Mouse (Mus musculus) hindbrain, embryonic 14.5 days (tissue): ENCODE measurements around the gene Stpg1. TPM values are rescaled to one million over a fixed set of nuclear protein-coding genes. Genes with fewer than 3 reads are reported as not detected.

ENCODE experiments used
- ATAC-seq: fragments of 200-750 bp; cut with Nextera tagmentation; 2 replicates; pipeline ENCODE4 v1.8.0; 2017; ENCODE audit warnings: moderate number of reproducible peaks, mild to moderate bottlenecking, moderate TSS enrichment, moderate library complexity; ENCODE audit not compliant: low FRiP score
- DNase-seq: peaks from one replicate; pipeline ENCODE4 v3.0.0-alpha.2; 2015; ENCODE audit warnings: low spot score
- H3K27ac ChIP-seq: fragments of 300-500 bp; sonication (generic); 2 replicates; pipeline ENCODE4 v1.5.1; 2014; ENCODE audit warnings: mild to moderate bottlenecking, moderate library complexity
- H3K27me3 ChIP-seq: fragments of 300-500 bp; sonication (generic); 2 replicates; pipeline ENCODE4 v1.6.1; 2014; ENCODE audit warnings: mild to moderate bottlenecking, low read length, mixed read lengths; ENCODE audit not compliant: control insufficient read depth, insufficient read depth
- H3K36me3 ChIP-seq: fragments of 300-500 bp; sonication (generic); replicated peaks from 2 replicates; pipeline ENCODE4 v1.6.1; 2014; ENCODE audit not compliant: control insufficient read depth, insufficient read depth
- H3K4me1 ChIP-seq: fragments of 300-500 bp; sonication (generic); replicated peaks from 2 replicates; pipeline ENCODE4 v1.6.1; 2014; ENCODE audit warnings: antibody characterized with exemption, low read length, mixed read lengths; ENCODE audit not compliant: control insufficient read depth, insufficient read depth
- H3K4me2 ChIP-seq: fragments of 300-500 bp; sonication (generic); replicated peaks from 2 replicates; pipeline ENCODE4 v1.6.1; 2014; ENCODE audit warnings: mild to moderate bottlenecking, moderate library complexity
- H3K4me3 ChIP-seq: fragments of 300-500 bp; sonication (generic); replicated peaks from 2 replicates; pipeline ENCODE4 v1.5.1; 2014; ENCODE audit warnings: mild to moderate bottlenecking, low read length
- H3K9ac ChIP-seq: fragments of 300-500 bp; sonication (generic); 2 replicates; pipeline ENCODE4 v1.6.1; 2014
- H3K9me3 ChIP-seq: fragments of 300-500 bp; sonication (generic); 2 replicates; pipeline ENCODE4 v1.6.1; 2016; ENCODE audit warnings: low read length; ENCODE audit not compliant: control insufficient read depth
- WGBS: fragments of 180-500 bp; shearing (Covaris S2); extraction: QIAGEN DNeasy Blood & Tissue Kit; methylation state at CpG from one replicate; pipeline ENCODE4 v1.1.7; 2014; 5-methylcytosine and 5-hydroxymethylcytosine counted together
- polyA plus RNA-seq: library from polyadenylated mRNA; unstranded; fragments of >200 nt; fragmentation: Nextera tagmentation; extraction: Ambion mirVana; gene quantifications from 2 replicates; pipeline ENCODE4 v1.2.1, GENCODE M21; 2014

The Stpg1 gene
- 0.20 and 0.29 TPM in 2 replicates for polyA plus RNA-seq

DNA sequence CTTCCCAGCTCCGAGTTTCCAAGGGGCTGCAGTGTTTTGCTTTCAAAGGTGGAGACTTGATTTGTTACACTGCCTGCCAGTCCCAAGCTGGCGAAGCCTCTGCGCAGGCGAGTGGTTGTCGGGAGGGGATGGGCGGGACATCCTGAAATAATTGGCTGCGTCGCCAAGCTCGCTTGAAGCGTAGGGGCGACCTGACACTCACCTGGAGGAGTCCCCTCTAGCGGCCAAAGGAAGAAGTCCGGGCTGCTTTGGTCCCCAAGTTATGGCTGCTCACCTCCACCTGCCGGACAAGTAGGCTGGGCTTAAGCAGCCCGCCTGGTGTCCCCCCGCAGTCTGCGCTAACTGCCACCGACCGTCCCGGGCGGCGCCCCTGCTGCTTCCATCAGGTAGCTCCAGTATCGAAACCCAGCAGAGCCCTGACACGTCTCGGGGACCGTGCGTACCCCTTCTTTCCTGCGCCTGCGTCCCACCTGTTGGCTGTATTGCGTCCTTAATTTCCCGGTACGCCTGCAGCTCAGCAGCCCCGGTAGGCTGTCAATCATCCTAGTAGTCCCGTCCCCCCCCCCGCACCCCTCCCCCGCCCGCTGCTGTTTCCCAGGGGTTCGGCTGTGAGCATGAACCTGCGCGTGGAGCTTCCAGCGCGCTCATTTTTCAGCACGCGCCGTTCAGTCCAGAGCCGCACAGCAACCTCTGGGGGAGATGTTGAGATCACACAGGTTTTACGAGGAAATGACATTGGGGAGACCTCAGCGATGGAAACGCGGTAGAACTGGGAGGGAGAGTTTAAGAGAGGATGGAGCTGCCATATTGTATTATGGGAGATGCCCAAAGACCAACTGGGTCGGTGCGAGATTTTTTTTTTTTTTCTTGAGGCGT, at the start of gene Stpg1, which contains the start of gene Nipal3:
TSS of gene Stpg1 (plus strand) at position 270 of the 876 bp plus-strand sequence.
TSS of gene Nipal3 (minus strand) at position 518 of the 876 bp plus-strand sequence.
- under 1% methylated on average over 53 of the region's 53 CpGs for WGBS
- Histone ChIP-seq H3K9me3 (no peaks in the 10 kb centered on the region), H3K4me2 (peak within 1 kb of the TSS; percentile 67), H3K27ac (peak within 1 kb of the TSS; percentile 60), H3K9ac (peak within 1 kb of the TSS; percentile 60), H3K27me3 (peaks cover 5% of the 10 kb centered on the region; the same call in 1 of the 2 replicates), H3K4me1 (peaks cover 16% of the 10 kb centered on the region), H3K36me3 (peaks cover 9% of the 10 kb centered on the region; the same call in 1 of the 2 replicates), H3K4me3 (peak within 1 kb of the TSS; percentile 51)
- peak; percentile 97 for ATAC-seq
- DNase-seq, result peak; percentile 90

DNA sequence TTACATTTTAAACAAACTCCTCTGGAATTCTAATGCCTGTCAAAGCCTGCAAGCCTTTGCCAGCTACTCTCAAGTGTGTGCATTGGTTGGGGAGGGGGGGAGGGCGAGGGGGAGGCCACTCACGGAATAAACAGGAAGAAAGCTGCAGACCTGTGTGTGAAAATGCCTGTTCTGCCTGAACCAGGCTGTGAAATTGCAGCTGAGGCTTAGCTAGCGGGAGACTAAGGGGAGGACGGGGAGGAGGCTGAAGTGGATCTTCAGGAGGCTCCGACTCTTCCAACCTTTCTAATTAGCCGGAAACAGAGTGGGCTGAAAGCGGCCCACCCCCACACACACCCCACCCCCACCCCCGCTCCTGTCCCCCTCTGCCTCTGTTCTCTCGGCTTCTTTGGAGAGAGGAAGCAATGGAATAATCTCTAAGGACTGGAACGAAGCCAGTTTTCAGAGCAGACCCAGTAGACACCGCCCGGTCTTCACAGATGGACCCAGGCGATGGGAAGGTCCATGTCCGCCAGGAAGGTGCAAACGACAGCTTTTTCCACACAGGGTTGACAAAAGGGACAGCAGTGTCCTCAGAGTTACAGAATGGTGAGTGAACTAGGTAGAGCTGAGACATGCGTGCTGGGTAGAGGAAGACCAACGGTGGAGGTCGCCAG, 43.1 kb upstream of the Stpg1 start:
- Histone ChIP-seq H3K27ac (no peak overlapping the region), H3K4me1 (no peaks in the 10 kb centered on the region), H3K9ac (no peak overlapping the region), H3K9me3 (no peaks in the 10 kb centered on the region), H3K4me3 (no peak overlapping the region), H3K27me3 (no peaks in the 10 kb centered on the region), H3K36me3 (no peaks in the 10 kb centered on the region), H3K4me2 (peak overlapping the region; percentile 12; the same call in 1 of the 2 replicates)
- ATAC-seq (no peak), DNase-seq (no peak)
- WGBS, result 51% methylated on average over 18 of the region's 18 CpGs

DNA sequence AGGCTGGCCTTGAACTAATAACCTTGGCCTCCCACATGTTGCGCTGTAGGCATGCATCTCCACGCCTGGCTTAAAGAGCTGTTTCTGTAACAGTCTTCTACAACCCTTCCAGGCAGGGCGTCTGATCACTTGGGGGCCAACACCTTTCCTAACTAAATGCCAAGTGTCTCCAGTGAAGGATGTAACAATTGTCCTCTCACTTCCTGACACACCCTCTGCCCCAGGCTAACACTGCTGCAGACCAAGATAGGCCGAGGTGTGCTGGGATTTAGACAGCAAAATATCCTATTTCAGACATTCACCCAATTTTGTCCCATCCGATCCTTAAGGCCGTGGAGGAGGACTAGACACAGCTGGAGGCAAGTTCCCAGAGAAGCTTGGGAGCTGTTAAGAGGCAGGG, 41.4 kb upstream of the Stpg1 start:
- DNase-seq (no peak), ATAC-seq (no peak)
- 74% methylated on average over 6 of the region's 6 CpGs for WGBS

DNA sequence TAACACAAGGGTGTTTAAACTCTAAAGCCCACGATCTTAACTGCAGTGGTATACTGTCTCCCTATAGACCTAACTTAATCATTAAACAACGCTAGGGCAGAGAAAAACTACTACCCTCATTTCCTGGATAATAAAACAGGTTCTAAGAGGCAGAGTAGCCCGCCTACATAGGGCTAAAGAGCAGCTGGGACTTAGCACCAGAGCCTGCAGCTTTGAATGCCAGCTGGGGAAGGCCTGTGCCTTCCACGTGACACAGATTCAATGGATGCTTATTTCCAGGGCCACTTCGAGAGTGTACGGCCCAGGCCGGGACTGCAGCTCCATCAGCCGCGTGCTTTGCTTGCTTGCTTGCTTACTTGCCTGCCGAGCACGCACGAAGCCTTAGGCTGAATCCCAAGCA, 41.0 kb upstream of the Stpg1 start:
- H3K4me3 ChIP-seq, result no peak overlapping the region
- H3K9ac ChIP-seq, result no peak overlapping the region
- 73% methylated on average over 12 of the region's 12 CpGs for WGBS
- no peak overlapping the region for H3K27ac ChIP-seq
- H3K4me2 ChIP-seq, result no peak overlapping the region
- H3K27me3 ChIP-seq, result no peaks in the 10 kb centered on the region
- no peaks in the 10 kb centered on the region for H3K9me3 ChIP-seq
- ATAC-seq (no peak), DNase-seq (no peak)
- H3K36me3 ChIP-seq, result no peaks in the 10 kb centered on the region
- H3K4me1 ChIP-seq, result no peaks in the 10 kb centered on the region

More for the DNA sequence above, 41.4 kb upstream of the Stpg1 start:
- no peaks in the 10 kb centered on the region for H3K27me3 ChIP-seq
- no peak overlapping the region for H3K4me3 ChIP-seq
- no peak overlapping the region for H3K27ac ChIP-seq
- no peak overlapping the region for H3K4me2 ChIP-seq
- no peaks in the 10 kb centered on the region for H3K9me3 ChIP-seq
- no peak overlapping the region for H3K9ac ChIP-seq
- no peaks in the 10 kb centered on the region for H3K4me1 ChIP-seq
- no peaks in the 10 kb centered on the region for H3K36me3 ChIP-seq

DNA sequence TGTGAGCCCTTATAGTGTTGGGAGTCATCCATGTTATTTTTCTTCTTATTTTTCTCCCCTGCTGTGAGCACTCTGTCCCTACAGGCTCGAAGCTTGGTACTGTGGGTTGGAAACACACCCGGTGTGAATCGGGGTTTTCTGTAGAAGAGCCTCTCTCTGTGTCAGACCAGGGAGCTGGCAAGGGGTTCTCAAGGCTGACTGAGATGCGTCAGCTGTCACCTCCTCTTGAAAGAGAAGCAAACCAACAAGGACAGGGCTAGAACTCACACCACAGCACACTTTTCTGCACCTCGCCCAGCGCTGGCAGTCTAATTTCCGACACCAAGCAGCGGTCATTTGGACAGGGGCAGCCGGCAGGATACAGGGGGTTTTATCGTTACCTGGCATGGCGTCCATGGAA, 31.2 kb upstream of the Stpg1 start:
- no peak overlapping the region for H3K9ac ChIP-seq
- H3K9me3 ChIP-seq, result no peaks in the 10 kb centered on the region
- H3K4me2 ChIP-seq, result no peak overlapping the region
- DNase-seq (no peak), ATAC-seq (no peak)
- no peaks in the 10 kb centered on the region for H3K27me3 ChIP-seq
- 93% methylated on average over 11 of the region's 11 CpGs for WGBS
- H3K36me3 ChIP-seq, result peaks cover 37% of the 10 kb centered on the region; the same call in 1 of the 2 replicates
- H3K4me1 ChIP-seq, result no peaks in the 10 kb centered on the region
- no peak overlapping the region for H3K4me3 ChIP-seq
- no peak overlapping the region for H3K27ac ChIP-seq

DNA sequence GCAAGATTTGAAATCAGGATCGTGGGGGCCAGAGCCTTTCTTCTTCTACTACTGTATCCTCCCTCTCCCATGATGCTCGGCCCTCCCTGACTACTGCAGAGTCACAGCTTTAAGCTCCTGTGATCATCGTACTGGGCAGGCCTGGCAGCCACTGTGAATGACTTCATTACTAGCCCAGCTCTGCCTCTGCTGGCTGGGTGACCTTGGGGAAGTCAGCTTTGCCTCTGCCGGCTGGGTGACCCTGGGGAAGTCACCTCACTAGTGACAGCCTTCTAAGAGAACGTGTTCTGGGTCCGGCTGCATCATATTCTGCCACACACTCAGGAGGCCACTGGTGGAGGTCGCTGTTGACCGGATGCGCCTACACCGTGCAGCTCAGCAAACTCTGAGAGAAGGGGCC, 16.7 kb upstream of the Stpg1 start:
- no peaks in the 10 kb centered on the region for H3K9me3 ChIP-seq
- H3K27ac ChIP-seq, result no peak overlapping the region
- DNase-seq (no peak), ATAC-seq (no peak)
- no peaks in the 10 kb centered on the region for H3K27me3 ChIP-seq
- no peak overlapping the region for H3K4me3 ChIP-seq
- 89% methylated on average over 10 of the region's 10 CpGs for WGBS
- H3K36me3 ChIP-seq, result peaks cover 34% of the 10 kb centered on the region
- H3K4me1 ChIP-seq, result no peaks in the 10 kb centered on the region
- H3K9ac ChIP-seq, result no peak overlapping the region
- H3K4me2 ChIP-seq, result no peak overlapping the region

DNA sequence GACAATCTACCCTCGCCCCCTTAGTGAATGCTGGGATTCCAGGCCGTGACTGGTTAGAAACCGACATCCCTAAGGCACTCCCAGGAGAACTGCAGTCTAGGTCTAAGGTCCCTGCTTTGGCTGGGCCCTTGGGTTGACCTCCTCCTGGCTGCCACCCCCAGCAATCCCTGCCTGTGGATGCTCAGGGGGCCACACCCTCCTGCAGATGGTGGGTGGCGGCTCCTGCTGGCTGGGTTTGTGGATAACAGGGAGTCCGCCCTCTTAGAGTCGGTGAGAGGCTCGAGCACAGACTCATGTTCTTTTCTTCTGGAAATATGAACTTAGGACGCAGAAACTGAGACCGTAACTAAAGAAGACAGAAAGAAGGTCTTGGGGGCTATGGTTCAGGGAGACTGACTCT, 14.2 kb upstream of the Stpg1 start:
- DNase-seq (no peak), ATAC-seq (no peak)

DNA sequence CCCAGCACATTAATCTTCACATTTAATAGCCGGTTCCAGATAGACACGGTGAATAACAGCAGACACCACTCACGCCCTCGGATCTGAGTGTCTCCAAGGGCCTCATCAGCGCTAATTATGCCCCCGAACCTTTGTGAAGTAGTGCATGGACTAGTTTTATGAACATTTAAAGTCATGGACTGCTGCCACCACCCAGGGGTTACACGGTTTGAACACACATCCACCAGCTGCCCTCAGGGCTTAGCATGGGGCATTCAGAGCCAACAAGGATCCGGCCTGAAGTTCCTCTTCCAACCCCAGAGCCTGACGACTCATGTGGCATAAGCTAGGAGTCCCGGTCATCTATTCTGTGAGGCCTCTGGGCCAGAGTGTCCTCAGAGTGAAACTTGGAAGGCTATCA, 9.5 kb upstream of the Stpg1 start:
- Histone ChIP-seq H3K9ac (no peak overlapping the region), H3K9me3 (no peaks in the 10 kb centered on the region), H3K27ac (no peak overlapping the region), H3K36me3 (peaks cover 31% of the 10 kb centered on the region), H3K4me3 (no peak overlapping the region), H3K4me2 (no peak overlapping the region), H3K27me3 (no peaks in the 10 kb centered on the region), H3K4me1 (no peaks in the 10 kb centered on the region)
- ATAC-seq, result no peak
- 59% methylated on average over 10 of the region's 10 CpGs for WGBS
- no peak for DNase-seq

More for the DNA sequence above, 14.2 kb upstream of the Stpg1 start:
- Histone ChIP-seq H3K36me3 (peaks cover 18% of the 10 kb centered on the region), H3K4me1 (no peaks in the 10 kb centered on the region), H3K9me3 (no peaks in the 10 kb centered on the region), H3K4me3 (no peak overlapping the region), H3K9ac (no peak overlapping the region), H3K27ac (no peak overlapping the region), H3K27me3 (no peaks in the 10 kb centered on the region), H3K4me2 (no peak overlapping the region)
- 83% methylated on average over 9 of the region's 9 CpGs for WGBS

DNA sequence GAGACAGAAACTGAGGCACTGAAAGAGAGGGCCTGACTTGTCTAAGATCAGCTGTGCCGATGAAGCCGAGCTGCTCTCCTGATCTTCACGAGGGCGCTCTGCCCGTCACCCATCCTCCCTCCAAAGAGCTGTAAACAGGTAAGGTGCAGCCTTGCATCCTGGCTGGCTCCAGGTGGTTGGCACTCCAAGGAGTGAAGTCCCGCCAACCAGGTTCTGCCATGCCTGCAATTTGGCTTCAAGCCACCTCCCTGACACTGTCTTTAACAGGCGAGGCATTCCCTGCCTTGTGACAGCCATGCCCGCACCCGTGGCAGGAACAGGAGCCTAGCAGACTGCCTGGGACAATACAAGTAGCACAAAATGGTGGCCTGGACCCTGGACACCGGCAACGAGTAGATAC, 8.2 kb upstream of the Stpg1 start:
- no peak for ATAC-seq
- Histone ChIP-seq H3K4me2 (no peak overlapping the region), H3K27me3 (no peaks in the 10 kb centered on the region), H3K36me3 (peaks cover 34% of the 10 kb centered on the region), H3K27ac (no peak overlapping the region), H3K4me3 (no peak overlapping the region), H3K9me3 (no peaks in the 10 kb centered on the region), H3K9ac (no peak overlapping the region), H3K4me1 (no peaks in the 10 kb centered on the region)
- DNase-seq, result no peak
- WGBS, result 88% methylated on average over 11 of the region's 11 CpGs
